Mouse (Mus musculus) thymus, adult 2 months (tissue): ENCODE data around the gene Cd55.
A peak's percentile ranks its signal among the peaks of the same experiment; 100 is the strongest.

Experiments
- CTCF ChIP-seq: fragments of 200-500 bp; IDR thresholded peaks from 2 replicates; pipeline ENCODE4 v1.5.1; 2012; ENCODE audit warnings: mild to moderate bottlenecking, control low read depth, low read length, moderate library complexity, borderline replicate concordance; ENCODE audit not compliant: control insufficient read depth, poor library complexity, insufficient read depth; ENCODE audit errors: extremely low read depth
- POLR2A ChIP-seq: fragments of 200-500 bp; IDR thresholded peaks from 2 replicates; pipeline ENCODE4 v1.6.1; 2012; ENCODE audit warnings: mild to moderate bottlenecking, low read length, control low read depth, moderate library complexity; ENCODE audit not compliant: control insufficient read depth, poor library complexity, insufficient read depth; ENCODE audit errors: extremely low read depth

DNA sequence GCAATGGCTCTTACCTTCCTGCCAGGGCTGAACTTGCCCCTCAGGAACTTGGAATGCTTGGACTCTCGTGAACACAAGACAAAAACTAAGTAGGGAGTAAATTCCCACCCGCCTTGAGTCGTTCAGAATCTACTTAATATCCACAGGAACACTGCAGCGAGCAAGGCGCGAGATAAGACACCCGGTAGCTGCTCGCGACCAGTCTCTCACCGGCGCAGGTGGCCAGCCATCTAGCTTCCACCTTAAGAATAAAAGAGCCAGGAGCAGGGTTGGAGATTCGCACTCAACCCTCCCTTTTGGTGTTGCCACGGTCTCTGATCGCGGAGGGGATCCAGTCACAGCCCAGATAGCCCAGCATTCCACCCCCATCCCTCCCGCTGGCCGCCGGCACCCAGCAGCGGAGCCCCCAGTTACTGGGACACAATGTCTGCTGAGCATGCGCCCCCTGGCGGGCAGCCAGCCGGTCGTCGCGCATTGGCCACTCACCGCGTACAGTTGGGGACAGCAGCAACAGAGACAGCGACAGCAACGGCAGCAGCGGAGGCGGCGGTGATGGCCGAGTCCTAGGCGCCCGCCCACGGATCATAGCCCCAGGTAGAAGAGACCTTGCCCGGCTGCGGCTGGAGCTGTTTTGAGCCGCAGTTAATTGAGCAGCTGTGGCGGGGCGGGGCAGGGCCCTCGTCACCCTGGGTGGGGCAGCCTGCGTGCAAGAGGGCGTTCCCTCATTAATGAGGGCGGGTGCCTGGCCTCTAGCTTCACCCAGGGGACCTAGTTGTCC, at the start of gene Cd55:
- TF ChIP-seq POLR2A, result peak; percentile 38; the same call in 1 of the 2 replicates
- TF ChIP-seq CTCF, result peak; percentile 97
